Mouse (Mus musculus): ENCODE data around the gene Il6ra.
"Not testable (repeated sequence)": the region's sequence is repeated elsewhere in the genome, so short reads cannot be mapped to it uniquely, and the experiment has no call there.

Gene Il6ra

DNA sequence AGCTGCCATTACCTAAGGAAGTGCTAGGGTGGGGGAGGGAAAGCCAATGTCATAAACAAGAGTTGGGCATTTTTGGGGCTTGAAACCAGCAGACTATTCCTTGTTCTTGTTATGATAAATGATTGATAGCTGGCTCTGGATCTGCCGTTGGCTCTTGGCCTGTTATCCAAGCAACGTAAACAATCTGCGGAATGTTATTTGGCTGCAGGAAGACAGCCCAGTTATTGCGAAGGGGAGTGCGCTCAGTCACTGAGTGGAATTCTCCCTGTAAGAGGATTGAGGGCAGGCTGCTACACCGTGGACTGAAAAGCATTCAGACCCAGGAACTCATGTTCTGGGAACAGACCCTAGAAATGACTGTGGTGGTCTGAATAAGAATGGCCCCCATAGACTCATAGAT is 40.3 kb downstream of the Il6ra start:
- DNase-seq, result peak; percentile 84

DNA sequence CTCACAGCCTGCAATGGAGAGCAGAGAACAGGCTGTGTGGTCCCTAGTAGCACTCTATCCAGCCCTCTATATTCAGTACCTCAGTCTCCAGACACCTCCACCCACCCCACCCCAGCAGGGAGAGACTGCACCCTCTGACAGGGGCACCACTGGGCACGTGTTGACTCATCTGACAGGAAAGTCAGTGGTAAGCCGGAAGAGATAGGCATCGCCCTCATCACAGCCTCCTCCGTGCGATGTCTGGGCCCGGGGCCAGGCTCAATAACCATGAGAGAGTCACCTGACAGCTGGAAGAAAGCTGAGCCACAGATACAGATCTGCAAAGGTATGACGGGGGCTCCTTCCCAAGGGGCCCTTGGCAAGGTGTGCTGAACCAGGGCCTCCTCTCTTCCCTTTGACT is 40.8 kb downstream of the Il6ra start:
- DNase-seq, result peak; percentile 83

DNA sequence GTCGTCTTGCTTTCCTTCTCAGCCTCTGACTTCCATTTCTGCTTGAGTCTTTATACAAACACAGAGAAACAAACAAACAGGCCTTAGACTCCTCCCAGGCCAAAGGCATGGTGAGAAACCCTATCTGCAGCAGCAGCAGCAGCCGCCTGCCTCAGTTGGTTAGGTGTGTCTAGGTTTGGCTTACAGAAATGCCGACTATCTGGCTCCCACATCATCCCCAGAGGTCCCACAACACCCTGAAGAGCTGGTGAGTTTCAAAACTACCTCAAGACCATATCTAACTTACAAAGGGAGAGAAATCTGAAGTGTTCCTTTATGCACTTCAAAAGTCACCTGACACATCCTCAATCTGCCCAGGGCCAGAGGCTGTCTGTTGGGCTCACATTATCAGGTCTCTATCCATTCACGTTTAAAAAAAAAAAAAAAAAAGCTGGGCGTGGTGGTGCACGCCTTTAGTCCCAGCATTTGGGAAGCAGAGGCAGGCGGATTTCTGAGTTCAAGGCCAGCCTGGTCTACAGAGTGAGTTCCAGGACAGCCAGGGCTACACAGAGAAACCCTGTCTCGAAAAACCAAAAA is 41.6 kb downstream of the Il6ra start:
- DNase-seq, result no peak

DNA sequence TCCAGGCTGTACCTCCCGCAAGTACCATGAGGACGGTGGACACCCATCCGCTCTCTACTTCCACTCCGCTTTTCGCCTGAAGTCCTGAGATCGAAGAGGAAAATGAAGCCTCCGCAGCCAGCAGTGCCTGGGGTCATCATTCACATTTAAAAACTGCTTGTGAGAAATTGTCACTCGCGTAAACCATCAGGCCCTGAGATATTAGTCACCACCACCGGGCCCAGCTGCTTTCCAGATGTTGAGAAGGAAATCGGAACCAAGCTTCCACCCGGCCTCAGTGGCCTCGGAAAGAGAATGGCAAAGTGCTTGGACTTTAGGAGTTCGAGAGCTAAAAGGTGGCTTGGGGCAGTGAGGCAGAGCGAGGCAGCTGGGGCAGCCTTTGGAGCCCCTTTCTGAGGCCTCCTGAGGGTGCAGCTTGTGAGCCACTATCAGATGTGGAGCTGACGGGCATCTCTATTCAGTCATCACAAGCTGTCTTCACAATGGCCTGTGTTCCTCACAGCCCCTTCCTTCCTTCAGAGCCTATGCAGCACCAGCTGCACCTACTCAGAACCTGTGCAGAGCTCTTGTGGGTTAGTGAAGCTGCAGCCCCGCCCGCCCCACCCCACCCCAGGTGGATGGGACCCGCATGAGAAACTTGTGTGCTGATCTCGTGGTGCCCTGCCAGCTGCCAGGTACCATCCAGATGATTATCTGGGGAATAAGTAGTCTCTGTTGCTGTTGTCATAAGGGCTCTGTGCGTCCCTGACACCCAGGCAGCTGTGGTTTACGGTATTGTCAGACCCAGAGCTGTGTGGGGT is 42.3 kb downstream of the Il6ra start:
- DNase-seq, result no peak

DNA sequence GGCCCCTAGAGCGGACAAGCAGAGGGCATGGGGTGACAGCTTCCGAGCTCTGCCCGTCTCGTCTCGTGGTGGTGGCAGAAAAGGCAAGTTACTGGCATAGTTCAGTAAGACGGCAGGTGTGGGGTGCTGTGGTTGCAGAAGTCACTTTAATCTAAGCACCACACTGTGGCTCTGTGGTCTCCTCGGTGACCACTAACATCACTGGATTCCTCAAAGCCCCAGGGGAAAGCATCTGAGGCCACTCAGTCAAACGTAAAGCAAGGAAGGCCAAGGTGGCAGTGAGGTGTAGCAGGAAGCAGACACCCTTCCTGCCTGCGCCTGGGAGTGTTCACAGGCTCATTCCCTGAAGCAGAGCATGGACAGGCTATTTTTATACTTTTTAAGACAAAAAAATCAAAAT is 43.4 kb downstream of the Il6ra start:
- DNase-seq, result peak; percentile 28

DNA sequence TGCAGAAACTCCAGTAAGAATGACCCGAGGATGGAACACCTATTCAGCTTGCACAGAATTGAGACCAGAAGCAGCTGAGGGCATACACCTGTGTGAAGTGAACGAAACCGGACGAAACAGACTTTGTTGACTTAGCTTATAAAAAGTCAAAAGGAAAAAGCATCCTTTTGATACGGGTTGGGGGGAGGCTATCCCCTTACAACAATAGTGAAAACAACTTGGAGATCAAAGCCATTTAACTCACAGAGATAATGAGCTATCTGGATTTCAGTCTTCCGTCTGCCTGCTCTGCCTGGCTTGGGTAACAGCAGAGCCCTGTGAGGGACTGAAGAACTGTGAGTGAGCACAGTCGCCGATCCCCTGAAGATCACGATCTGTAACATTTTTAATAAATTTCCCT is 44.0 kb downstream of the Il6ra start:
- no peak for DNase-seq

DNA sequence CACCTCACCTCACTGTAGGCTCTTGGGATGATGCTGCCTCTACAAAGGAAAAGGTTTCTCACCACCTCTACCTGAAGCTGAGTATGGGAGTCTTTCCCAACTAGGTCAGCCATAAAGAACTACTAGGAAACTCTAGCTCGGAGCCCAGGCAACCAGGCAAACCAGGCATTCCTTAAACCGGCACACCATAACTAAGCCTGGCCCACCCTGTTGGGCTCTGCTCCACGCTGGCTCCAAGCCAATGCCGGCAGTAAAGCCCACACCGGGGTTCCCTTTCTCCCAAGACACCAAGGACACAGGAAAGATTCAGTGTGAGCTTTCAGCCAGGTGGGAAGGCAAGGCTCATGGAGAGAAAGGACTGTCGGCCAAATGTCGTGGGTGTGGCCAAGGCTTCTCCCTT is 44.6 kb downstream of the Il6ra start:
- no peak for DNase-seq

DNA sequence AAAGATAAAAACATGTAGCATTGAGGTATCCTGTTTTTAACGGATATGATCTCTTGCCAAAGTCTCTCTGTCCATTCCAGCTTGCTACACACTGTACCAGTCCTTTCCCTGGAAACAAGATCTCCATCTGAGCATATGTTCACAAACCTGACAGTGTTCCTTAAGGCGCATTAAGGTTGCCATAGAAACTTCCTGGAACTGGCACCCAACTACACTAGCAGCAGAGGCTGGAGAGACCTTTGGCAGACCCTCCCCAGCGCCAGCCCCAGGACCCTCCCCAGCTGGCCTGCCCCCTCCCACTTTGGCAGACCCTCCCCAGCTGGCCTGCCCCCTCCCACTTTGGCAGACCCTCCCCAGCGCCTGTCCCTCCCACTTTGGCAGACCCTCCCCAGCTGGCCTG is 45.3 kb downstream of the Il6ra start:
- DNase-seq, result no peak

DNA sequence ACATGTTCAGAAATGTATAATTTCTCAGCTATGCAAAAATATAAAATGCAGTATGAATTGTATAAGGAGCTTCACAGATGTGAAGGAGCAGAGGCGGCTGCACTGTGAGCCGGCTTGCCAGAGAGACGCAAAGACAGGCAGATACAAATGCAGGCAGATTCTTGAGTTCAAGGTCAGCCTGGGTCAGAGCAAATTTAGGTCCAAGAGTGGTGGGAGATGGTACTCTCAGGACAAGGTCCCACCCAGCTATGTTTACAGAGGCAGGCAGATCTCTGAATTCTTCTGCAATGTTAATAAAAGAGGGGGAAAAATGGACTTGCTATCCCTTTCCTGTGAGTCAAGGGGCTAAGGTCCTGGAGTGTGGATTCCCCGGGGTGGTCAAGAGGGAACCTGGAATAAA is 47.2 kb downstream of the Il6ra start:
- DNase-seq, result no peak

DNA sequence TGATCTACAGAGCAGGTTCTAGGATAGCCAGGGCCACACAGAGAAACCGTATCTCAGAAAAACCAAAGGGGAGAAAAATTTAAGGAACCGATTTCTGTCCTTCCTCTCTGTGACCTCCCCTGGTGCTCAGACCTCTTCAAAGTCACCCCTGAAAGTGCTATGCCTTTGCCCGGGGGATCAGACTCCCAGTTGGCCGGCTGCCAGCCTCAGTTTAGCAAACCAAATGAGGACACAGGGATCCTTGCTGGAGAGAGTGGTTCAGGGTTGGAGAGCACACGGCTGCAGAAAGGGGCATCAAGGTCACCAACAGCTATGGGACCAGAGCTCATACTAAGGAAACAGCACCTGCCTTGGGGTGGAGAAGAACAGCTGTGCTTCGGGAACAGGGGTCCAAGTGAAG is 48.0 kb downstream of the Il6ra start:
- no peak for DNase-seq

DNA sequence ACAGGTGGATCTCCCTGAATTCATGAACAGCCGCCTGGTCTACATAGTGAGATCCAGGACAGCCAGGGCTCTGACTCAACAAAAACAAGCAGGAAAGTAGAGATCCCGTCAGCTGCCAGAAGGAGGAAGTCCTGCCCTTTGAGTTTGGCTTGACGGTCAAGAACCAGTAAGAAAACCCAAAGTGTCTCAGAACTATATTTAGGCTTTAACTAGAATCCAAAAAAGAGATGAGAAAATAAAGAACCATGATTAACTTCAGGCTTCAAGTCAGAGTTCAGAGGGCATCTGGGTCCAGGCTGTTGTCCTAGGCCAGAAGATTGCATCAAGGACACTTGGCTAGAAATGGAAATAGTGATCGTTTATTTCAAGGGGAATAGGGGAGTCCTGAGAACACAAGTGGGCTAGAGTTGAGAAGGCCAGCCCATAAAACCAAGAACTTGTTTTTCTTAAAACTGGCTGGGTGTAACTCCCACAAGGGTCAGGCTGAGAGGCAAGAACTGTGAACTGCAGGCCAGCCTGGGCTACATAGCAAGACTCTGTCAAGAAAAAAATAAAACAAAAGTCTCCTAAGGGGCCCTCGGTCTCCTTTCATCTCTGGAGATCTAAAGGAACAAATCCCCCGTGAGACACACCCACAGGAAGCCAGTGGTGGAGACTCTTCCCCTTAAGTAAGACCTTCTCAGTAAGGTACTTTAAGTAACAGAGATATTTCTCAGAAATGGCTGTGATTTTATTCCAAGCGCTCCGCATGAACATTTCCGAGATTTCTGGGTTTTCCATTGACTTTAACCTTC is 49.1 kb downstream of the Il6ra start:
- DNase-seq, result peak; percentile 76

DNA sequence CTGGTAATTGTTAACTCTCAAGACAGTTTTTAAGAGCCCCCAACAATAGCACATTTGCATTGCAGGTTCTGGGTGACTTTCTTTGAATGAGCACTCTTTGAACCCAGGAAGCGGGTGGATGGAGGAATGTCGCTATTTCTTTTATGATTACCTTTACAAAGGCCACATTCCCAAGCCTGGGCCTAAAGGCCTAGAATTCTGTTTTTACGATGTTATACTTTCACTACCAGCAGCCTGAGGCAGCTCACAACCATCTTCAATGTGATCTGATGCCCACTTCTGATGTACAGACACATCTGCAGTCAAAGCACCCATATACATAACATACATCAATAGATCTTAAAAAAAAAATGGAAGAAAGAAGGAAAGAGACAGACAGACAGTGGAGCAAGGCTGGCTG is 49.7 kb downstream of the Il6ra start:
- DNase-seq, result not testable (repeated sequence)

DNA sequence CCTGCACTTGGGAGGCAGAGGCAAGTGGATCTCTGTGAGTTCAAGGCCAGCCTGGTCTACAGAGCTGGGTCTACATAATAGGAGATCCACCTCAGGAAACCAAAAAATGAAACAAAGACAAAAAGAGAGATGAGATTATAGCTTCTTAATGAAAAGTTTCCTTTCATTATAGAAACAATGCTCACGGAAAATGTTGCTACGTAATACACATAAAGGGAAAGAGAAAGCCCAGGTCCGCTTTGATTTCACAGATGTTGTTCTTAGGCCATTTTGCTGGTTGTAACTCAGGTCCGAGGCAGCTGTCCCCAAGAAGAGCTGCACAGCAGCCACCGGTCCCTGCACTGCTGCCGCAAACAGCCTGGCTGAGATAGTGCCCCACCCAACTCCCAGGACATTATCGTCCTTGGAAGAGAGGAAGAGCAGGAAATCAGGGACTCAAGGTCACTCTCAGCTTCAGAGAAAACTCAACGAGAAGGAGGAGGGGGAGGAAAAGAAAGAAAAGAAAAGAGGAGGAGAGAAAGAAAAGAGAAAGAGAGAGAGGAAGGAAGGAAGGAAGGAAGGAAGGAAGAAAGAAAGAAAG is 50.7 kb downstream of the Il6ra start:
- no peak for DNase-seq

DNA sequence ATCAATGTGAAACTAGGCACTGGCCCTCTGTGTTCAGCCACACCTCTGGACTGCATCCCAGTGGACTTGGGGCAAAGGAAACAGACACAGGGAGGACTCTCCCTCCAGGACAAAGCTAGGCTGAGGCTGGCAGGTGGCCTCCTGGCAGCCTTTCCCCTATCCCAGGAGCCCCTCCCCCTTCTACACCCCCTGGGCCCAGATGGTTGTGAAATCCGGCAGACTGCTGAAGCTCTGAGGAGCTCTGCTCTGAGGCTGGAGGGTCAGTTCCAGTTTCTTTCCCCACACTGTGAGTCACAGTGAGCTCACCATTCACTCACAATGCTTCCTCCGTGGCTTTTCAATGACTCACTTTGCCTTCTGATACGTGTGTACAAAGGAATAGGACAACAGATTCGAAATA is 51.9 kb downstream of the Il6ra start:
- DNase-seq, result peak; percentile 75

DNA sequence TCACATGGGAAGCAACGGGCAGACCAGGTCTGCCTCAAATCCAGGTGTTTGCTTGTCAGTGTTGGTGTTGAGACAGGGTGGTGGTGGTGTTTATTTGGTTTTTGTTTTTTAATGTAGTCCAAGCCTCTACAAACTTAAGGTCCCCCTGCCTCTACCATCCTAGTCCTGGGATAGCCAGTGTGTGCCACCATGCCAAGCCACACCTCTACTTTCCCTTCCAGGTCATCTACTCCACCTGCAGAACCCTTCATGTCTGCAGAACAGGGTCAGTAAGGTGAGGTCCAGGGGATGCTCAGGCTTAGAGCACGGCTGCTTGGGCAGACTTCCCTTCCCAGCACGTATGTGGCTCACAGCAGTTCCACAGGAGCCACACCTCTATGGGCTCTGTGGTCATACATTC is 52.7 kb downstream of the Il6ra start:
- no peak for DNase-seq

DNA sequence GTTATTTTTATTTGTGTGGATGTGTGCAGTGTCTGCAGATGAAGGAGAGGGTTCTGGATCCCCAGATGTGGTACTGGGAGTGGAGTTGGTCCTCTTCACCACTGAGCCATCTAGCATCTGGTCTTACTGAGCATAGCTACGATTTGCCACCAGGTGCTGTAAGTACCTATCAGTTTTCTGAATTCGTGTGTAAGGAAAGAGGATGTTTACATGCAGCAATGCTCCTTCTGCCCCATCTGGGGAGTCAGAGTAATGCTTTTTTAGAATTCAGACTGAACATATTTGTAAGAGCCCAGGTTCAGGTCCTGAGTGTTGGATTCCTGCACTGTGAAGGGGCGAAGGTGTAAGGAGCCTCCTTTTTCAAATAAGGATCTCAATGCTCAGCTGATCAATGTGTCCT is 53.1 kb downstream of the Il6ra start:
- DNase-seq, result no peak

DNA sequence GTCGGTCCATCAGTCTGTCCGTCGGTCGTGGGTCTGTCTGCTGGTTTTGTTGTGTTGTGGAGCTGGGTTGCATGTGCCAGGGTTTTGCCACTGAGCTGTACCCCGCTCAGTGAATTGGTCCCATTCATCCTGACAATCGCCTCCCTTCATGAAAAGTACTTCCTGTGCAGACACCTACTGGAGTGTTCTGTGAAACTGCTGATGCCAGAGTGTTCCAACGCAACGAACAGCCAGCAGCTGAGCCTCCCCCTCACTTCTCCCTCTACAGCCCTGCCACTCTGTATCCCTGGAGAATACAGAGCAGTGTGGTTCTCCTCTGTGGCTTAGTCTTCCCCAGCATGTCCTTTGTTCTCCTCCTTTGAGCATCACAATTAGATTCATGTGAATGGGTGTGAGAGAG is 54.1 kb downstream of the Il6ra start:
- no peak for DNase-seq

DNA sequence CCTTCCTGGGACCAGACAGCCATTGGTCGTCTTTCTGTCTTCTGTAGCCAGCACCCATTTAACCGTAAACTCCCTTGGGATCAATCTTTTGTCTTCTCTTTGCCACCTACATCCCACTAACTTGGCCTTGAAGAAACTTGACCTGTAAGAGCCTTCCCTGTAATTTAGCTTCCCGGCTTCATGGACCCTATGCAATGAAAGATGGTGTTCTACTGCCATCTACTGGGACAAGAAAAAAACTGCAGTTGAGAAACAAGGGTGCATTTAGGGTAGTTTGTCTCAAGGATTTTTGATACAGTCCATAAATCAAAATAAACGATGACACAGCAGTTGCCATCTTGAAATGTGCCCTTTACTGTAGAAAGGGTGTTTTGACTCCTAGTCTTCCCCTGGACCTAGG is 54.9 kb downstream of the Il6ra start:
- DNase-seq, result peak; percentile 39

DNA sequence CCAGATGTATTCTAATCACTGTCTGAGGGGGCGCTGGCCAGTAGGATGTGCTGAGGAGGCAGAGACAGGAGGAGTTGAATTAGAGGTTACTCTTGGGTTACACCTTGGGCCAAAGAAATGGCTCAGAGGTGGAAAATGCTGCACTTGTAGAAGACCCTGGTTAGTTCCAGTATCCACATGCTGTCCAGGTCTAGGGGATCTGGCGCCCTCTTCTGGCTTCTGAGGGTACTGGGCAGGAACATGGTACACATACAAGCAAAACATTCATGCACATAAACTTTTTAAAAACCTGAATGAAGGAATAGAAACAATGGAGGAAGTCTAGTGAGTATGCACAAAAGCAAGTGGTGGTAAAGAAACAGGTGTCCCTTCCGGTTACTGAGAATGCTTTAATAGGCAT is 55.6 kb downstream of the Il6ra start:
- DNase-seq, result peak; percentile 37

DNA sequence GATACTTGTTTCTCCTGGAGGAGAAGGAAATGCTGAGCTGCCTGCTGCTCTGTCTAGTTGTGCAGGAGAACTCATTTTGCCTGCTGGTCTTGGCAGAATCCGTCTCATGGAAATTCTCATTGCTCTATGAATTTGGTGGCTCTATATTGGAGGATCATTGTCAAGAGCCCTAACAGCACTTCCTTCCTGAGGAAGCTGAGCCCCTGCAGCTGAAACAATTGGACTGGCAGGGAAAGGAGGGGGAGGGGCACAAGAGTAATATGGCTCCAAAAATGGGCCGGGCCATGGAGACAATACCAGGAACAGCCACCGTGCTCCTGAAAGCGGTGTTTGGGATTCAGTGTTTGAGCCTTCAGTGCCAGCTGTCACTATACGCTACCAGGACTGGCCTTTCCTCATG is 59.2 kb downstream of the Il6ra start:
- DNase-seq, result peak; percentile 92

DNA sequence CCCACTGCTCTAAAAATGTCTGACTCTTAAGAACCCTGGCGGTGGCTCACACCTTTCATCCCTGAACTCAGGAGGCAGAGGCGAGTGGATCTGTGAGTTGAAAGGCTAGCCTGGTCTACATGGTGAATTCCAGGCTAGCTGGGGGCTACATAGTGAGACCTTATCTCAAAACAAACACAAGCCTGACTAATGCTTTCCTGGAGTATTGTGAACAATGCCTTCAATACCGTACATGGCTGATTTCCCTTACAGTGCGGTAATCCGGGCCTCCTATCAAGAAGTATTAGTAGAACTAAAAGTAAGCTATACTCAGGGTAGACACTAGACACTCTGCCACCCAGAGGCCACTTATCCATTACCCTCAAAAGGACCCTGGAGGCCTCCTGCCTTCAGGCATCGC is 64.9 kb downstream of the Il6ra start:
- DNase-seq, result no peak

DNA sequence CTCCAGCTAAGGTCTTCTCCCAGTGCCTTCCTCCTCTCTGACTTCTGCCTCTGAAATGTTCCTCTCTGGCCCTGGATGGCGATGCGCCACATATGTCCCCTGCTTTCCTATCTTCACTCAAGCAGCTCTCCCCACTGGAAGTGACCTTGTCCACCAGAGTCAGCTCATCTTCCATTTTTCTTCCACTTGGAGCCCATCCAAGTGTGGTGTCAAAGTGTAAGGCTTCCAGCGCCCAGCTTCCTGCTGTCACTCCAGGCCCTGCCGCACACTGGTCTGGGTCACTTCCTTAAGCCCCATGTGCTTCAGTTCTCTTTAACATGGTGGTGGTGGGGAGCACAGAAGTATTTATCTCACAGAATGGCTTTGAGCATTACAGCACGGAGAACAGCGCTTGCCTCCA is 65.4 kb downstream of the Il6ra start:
- peak; percentile 73 for DNase-seq

DNA sequence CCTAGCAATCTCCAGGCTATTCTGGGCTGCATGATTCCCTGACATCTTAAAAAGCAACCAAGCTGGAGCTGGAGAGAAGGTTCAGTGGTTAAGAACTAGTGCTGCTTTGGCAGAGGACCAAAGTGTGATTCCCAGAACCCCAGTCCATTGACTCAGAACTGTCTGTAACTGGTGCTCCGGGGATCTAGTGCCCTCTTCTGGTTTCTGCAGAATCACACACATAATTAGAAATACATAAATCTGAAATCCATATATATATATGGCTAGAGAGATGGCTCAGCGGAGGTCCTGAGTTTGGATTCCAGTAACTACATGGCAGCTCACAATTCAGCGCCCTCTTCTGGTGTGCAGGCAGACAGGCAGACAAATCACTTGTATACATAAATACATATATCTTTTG is 65.9 kb downstream of the Il6ra start:
- no peak for DNase-seq

DNA sequence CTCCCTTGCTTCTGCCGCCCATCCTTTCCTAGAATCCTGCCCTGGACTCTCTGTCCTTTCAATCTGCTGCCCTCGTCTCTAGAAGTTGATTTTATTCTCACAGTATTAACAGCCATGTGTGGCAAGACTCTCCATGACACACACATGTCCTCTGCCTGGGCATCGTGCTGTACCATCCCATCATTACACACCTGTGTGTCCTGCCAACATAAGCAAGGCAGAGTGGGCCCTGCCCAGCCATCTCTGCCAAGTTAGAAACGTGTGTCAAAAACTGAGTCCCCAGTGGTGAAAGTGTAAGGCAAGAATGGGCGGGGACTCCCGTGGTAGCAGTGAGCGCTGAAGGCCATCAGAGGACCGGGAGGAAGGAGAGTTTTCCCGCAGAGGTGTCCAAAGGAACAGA is 67.2 kb downstream of the Il6ra start:
- no peak for DNase-seq

All from lung, postnatal 36 days (tissue).